Mouse (Mus musculus) naive thymus-derived CD4-positive, alpha-beta T cell, adult 5 months (primary cell): Measurements from ENCODE around the gene Ampd1. TPM values are rescaled to one million over a fixed set of nuclear protein-coding genes. Genes with fewer than 3 reads are reported as not detected.

Source experiments
- polyA plus RNA-seq: library from polyadenylated mRNA; unstranded; fragments of 100-300 nt; shearing (Covaris generic); gene quantifications from one replicate; pipeline ENCODE4 v1.2.1, GENCODE M21; 2017

The Ampd1 gene
- polyA plus RNA-seq = 22.5 TPM

GRCm38 (mm10) chr3:103073771-103074170 lies at the start of gene Ampd1:
TSS of gene Ampd1 (plus strand) at chr3:103074014.

GRCm38 (mm10) chr3:103058207-103059157 lies 15.3 kb upstream of the Ampd1 start, which contains the start of gene Nras:
TSS of gene Nras (plus strand) at chr3:103058285.

GRCm38 (mm10) chr3:103102454-103103390 lies 28.9 kb downstream of the Ampd1 start, which contains the start of gene Dennd2c:
TSS of gene Dennd2c (plus strand) at chr3:103102604.

Other genes starting within 250 kb of the Ampd1 start
- gene Sycp1, start 137.9 kb upstream of the Ampd1 start, polyA plus RNA-seq = not detected
- gene Nr1h5, start 109.9 kb upstream of the Ampd1 start, polyA plus RNA-seq = not detected
- gene Sike1, start 78.3 kb upstream of the Ampd1 start, polyA plus RNA-seq = 93.7 TPM
- gene Csde1, start 53.6 kb upstream of the Ampd1 start, polyA plus RNA-seq = 487 TPM
- gene Nras, start 15.7 kb upstream of the Ampd1 start, polyA plus RNA-seq = 58.2 TPM
- gene Dennd2c, start 28.6 kb downstream of the Ampd1 start, polyA plus RNA-seq = 4.5 TPM
- 150 TPM for gene Bcas2, start 97.6 kb downstream of the Ampd1 start, polyA plus RNA-seq
- 24.9 TPM for gene Trim33, start 205.3 kb downstream of the Ampd1 start, polyA plus RNA-seq